Mouse (Mus musculus): Measurements from ENCODE around the gene Fgf4.

- no peak for TF ChIP-seq CTCF (IDR thresholded peaks at IDR 0.05; ENCODE audit: extremely low read depth, insufficient read depth, insufficient read length, insufficient replicate concordance)
- no peak for TF ChIP-seq POLR2A (IDR thresholded peaks at IDR 0.05; ENCODE audit: low read depth, low read length)
Measured at GRCm38 (mm10) chr7:144873160-144873559, 26.0 kb downstream of the Fgf4 start.

Measured in spleen, adult 2 months (tissue).